Mouse (Mus musculus): ENCODE measurements at regions not wholly inside any gene's neighbourhood (a gene's known extent, or its start where the extent isn't known, plus 50 kb on each side); places are given as distances from the start of the nearest gene placed in this dataset.

- peak in 1 of 2 experiments; percentile 42 for DNase-seq (ENCODE audit: low spot score in 2 of 2)
Observed at GRCm38 (mm10) chr2:172773176-172773575, 166.9 kb downstream of the Bmp7 start.

DNA sequence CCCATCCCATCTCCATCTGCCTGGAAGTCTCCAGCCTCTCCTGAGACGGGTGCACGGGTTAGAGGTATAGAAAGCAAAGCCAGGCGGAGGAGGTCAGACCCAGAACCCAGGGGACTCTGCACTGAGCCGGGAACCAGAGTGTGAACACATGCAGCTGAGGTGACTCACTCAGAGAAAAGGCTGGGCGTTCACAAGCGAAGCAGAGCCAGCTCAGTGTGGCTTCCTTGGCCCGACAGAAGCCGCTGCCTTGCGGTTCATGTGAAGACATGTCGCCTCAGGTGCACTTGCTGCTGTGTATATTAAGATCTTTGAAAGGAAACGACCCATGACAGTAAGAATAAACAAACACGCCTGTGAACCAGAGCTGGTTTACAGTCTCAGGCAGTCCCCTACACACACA lies 163.6 kb downstream of the Bmp7 start:
- DNase-seq (ENCODE audit: low spot score in 2 of 2): no peak

GRCm38 (mm10) chr2:172777774-172778173 lies 162.3 kb downstream of the Bmp7 start:
- no peak for DNase-seq (ENCODE audit: low spot score in 2 of 2)

DNA sequence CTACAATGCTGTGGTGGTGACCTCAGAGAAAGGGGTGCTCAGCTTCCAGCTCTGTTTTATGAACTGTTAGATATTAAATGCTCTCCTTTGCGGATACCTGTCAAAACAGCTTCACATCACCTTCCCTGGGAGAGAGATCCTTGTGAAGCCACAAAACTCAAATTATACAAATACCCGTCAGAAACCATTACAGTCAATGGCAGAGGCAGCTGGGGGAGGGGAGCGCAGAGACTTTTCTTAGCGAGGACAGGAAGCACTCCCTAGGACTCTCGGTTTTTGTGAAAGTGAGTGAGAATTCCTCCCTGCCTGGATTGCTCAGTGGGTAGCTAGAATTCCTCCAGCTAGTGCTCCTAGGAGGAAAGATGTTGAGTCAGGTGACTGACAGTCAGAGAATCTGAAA lies 161.0 kb downstream of the Bmp7 start:
- no peak for DNase-seq (ENCODE audit: low spot score in 2 of 2)

DNA sequence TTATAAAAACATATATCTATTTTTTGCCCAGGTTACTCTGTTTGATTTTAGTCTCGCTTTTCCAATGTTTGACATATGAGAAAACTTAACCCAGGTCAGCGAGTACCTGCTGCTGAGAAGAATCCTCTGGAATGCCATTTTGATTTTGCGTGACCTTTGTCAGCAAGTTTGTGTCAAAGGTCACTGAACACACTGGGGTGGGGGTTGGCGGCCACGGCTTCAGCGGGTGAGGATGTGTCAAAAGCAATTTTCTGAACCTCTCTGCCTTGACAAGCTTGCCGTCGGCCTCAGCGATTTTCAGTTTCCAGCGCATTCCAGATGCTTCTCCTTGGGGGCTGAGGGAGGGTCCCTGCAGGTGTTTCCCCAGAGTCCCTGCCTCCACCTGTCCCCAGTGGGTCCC lies 157.4 kb downstream of the Bmp7 start:
- no peak for DNase-seq (ENCODE audit: low spot score in 2 of 2)

- no peak for DNase-seq (ENCODE audit: low spot score in 2 of 2)
Observed at GRCm38 (mm10) chr2:172786297-172786696, 153.8 kb downstream of the Bmp7 start.

DNA sequence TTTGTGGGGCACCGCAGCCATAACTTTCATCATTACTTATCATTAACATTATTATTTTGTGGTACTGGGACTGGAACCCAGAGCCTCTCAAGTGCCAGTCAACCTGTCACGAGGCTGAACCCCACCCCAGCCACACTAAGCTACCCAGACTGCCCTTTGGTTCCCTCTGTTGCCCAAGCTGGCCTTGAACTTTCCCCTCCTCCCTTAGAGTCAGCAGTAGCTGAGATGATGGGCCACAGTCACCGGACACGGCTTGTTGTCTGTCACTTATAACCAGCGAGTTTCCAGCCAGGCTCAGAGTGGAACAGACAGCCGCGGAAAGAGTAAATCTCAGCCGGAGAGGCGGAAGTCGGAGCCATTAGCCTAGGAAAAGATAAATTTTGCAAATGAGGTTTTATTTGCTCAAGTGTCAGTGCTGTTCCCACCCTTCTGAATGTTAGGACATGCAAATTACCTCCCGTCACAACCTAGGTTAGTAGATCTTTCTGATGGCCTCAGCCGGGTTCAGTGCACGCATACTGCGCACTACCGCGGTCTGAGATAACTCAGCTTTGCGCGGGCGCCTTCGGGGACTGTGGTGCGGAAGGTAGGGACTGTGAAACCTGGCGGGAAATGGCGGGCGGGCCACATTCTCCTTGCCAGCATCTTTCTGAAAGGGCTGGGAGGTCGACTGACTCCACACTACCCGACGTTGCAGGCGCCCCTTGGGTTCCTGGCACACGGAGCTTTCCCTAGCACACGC lies 152.7 kb downstream of the Bmp7 start:
- DNase-seq (ENCODE audit: low spot score in 2 of 2): no peak

- DNase-seq (ENCODE audit: low spot score in 2 of 2): no peak
Observed at GRCm38 (mm10) chr2:172789260-172789659, 150.9 kb downstream of the Bmp7 start.

- no peak for DNase-seq (ENCODE audit: low spot score in 2 of 2)
Observed at GRCm38 (mm10) chr2:172792555-172792954, 147.6 kb downstream of the Bmp7 start.

DNA sequence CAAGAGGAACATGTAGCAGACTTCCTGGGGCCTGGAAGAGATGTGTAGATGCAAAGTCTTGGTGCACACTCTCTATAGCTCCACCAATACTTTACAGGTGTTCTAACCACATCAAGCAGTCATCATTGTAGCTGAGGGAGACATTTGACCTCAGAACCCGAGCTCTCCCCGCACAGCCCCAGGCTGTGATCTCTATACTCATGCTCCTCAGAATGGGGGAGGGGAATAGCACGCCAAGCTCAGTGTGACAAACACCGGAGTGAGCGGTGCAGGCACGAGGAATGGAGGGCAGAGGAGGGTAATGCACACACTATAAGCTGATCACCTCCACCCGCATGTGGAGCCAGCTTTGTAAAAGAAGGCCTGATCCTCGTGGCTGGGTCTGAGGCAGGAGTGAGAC lies 146.1 kb downstream of the Bmp7 start:
- no peak for DNase-seq (ENCODE audit: low spot score in 2 of 2)

- DNase-seq (ENCODE audit: low spot score in 2 of 2): no peak
Observed at GRCm38 (mm10) chr2:172794771-172795170, 145.3 kb downstream of the Bmp7 start.

GRCm38 (mm10) chr2:172796104-172796503 lies 144.0 kb downstream of the Bmp7 start:
- no peak for DNase-seq (ENCODE audit: low spot score in 2 of 2)

DNA sequence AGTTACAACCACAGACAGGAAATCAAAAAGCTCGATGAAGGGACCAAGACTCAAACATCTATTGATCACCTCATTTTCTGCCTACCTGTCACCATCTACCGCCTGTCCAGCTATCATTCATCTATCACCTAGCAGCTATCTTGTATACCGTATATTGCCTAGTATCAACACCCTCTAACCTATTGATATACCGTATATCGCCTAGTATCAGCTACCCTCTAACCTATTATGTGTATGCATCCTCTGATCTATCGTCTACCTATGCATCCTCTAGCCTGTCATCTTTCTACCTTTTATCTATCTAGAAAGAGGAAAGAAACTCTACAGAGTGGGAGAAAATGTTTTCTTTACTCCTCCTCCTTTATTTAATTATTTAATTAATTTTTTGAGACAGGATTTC lies 143.2 kb downstream of the Bmp7 start:
- DNase-seq (ENCODE audit: low spot score in 2 of 2): no peak

- DNase-seq (ENCODE audit: low spot score in 2 of 2): no peak
Observed at GRCm38 (mm10) chr2:172799951-172800350, 140.2 kb downstream of the Bmp7 start.

GRCm38 (mm10) chr2:172800801-172801200 lies 139.3 kb downstream of the Bmp7 start:
- DNase-seq (ENCODE audit: low spot score in 2 of 2): no peak

GRCm38 (mm10) chr2:172801804-172802203 lies 138.3 kb downstream of the Bmp7 start:
- no peak for DNase-seq (ENCODE audit: low spot score in 2 of 2)

DNA sequence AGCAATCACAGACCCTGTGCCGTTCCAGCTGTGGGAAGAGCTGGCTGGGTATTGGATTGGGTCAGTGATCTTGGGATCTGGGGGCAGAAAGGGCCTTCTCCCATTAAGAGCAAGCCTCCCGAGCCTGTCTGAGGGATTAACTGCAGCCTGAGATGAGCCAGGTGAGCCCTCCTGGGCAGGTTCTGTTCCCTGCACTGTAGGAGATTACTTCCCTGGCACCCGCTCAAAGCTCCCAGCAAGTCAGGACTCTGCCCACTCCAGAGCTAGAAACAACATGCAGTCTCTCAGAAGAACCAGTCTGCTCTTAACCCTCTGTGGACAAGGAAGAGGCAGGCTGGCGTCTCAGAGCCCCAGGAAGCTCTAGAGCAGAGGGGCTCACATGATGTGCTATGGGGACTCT lies 132.7 kb downstream of the Bmp7 start:
- no peak for DNase-seq (ENCODE audit: low spot score in 2 of 2)

DNA sequence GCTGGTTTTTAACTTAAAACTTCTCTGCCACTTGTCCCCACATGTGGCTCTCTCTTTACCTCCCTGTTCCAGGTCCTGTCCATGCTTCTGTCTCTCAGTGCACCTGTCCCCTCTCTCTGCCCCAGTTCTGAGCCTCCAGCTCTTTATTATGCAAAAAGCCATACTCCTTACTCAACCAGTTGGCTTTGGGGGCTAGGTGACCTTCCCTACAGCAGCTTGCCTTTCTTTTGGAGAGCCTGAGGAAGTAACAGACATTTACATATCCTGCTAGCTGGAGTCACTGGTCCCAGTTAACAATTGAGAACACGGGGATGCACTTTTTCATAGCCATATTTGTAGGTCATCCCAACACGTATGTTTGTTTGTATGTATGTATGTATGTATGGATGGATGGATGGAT lies 130.8 kb downstream of the Bmp7 start:
- DNase-seq (ENCODE audit: low spot score in 2 of 2): no peak

DNA sequence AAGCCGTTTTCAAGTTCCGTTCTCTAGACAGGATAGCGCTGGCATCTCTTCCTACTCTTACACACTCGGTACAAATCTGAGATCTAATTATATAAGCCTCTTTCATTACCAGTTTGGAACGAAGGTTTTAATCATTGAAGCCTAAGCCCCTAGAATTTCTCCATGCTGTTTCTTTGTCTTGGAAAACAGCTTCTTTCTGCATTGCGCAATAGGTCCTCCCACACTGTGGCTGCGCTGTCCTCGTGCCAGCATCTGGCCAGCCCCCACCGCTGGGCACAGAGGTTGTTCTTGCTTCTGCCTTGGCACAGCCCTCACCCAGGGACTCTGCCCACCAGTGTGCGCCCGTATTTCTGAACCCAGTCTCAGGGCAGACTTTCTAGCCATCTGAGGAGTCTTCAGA lies 126.8 kb downstream of the Bmp7 start:
- no peak for DNase-seq (ENCODE audit: low spot score in 2 of 2)

DNA sequence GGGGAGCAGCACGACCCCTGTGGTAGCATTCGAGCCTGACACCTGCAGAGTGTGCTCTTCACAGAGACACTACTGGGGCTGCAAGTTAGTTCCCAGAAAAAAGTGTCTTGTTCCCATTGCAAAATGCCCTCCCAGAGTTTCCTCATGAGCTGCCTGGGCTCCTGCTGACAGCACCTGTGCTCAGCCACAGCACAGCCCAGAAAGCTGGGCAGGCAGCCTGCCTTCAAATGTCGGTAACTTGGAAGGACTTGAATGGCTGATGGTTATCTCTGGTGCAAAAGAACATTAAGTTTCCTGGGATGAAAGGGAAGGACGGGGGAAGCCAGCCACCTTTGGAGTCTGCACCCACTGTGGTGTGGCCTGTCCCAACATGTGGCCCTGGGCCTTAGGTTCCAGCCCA lies 126.2 kb downstream of the Bmp7 start:
- no peak for DNase-seq (ENCODE audit: low spot score in 2 of 2)

DNA sequence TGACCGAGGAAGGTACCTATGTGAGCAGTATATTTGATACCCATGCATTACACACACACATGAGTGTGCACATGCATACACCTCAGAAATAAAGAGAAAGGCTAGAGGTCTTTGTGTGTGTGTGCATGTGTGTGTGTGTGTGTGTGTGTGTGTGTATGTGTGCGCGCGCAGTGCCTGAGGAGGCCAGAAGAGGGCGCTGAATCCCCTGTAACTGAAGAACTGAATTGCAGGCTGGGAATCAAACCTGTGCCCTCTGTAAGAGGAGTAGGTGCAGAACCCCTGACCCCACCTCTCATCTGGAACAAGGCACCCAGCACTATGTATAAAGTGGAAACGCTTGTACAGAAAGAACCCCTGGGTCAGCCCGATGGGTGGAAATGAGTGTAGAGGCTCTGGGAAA lies 125.0 kb downstream of the Bmp7 start:
- DNase-seq (ENCODE audit: low spot score in 2 of 2): no peak

- DNase-seq (ENCODE audit: low spot score in 2 of 2): no peak
Observed at GRCm38 (mm10) chr2:172817058-172817745, 122.9 kb downstream of the Bmp7 start.
